Mouse (Mus musculus) testis, postnatal 14 days (tissue): ENCODE data around the gene AB124611.
A peak's percentile ranks its signal among the peaks of the same experiment; 100 is the strongest.
"Not testable (repeated sequence)": the region's sequence is repeated elsewhere in the genome, so short reads cannot be mapped to it uniquely, and the experiment has no call there.

Experiments
- DNase-seq: peaks from one replicate; pipeline ENCODE4 v3.0.0; 2021; ENCODE audit warnings: low spot score

The AB124611 gene

DNA sequence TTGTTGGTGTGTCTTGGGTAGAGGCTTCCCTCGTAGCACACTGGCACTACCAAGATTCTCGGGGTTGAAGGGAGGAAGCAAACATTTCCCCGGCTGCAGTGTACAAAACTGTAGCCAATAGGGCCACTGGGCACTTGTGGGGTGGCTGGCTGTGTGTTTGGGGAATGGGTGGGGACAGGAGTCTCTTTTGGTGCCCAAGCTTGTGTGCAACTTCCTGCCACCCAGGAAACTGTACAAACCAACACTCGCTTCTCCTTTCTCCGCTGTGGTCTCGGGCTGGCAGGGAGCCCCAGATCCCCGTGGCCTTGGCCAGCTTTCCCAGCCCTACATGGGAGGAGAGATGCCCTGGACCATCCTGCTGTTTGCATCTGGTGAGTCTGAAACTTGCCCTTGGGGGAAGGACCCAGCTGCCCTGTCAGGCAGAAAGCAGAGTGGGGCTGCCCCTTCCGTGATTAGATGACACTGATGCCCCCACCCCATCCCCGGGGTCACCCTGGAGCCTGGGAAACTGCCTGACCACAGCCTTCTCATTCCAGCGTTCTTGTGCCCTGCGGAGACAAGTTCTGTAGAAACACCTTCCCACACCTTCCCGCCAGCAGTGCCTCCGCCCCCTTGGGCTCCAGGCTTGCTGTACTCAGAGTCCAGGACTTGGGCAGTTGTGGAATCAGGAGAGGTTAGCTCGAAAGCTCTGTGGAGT lies at the start of gene AB124611:
Gene AB124611, plus strand, starts transcription at position 240 of the 697 bp plus-strand sequence.
- DNase-seq, result no peak

DNA sequence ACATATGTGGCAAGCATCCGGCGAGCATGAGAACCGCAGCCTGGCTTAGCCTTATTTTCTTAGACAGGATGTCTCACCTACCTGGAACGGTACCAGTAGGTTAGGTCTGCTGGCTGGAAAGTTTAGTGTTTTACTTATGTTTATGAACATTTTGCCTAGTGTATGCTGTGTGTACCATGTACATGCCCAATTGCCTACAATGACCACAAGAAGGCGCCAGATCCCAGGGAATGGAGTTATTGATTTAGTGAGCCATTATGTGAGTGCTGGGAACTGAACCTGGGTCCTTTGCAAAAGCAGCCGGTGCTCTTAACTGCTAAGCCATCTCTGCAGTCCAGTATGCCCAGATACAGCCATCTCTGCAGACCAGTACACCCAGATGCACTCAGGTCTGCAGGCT lies 48.3 kb upstream of the AB124611 start:
- DNase-seq, result no peak

DNA sequence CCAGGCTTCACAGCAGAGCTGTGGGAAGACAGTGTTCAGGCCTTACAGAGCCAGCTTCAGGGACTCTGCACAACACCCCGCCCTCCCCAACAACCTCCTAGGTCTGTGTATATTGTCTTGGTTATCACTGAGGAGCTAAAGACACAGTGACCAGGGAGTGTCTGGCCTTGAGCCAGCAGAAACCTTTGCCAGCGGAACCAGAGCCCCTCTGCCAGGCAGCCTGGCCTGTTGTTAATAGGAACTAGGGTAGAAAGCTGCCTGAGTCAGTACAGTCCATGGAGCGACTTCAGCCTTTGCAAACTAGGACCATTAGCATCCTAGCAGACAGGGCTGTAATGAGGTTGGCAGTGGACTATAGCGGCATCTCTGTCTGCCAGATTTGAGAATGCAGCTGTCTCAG lies 41.9 kb upstream of the AB124611 start:
- DNase-seq, result no peak

DNA sequence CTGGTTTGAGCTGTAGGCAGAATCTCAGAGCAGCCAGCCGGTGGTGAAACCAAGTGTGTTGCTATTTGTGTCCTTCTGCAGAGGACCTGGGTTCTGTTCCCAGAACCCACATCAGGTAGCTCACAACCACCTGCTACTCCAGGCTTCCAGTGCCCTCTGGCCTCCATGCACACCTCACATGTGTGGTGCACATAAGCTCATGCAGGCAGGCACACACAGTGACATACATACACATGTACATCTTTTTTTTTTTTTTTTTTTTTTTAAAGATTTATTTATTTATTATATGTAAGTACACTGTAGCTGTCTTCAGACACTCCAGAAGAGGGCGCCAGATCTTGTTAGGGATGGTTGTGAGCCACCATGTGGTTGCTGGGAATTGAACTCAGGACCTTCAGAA lies 37.7 kb upstream of the AB124611 start:
- DNase-seq, result not testable (repeated sequence)

DNA sequence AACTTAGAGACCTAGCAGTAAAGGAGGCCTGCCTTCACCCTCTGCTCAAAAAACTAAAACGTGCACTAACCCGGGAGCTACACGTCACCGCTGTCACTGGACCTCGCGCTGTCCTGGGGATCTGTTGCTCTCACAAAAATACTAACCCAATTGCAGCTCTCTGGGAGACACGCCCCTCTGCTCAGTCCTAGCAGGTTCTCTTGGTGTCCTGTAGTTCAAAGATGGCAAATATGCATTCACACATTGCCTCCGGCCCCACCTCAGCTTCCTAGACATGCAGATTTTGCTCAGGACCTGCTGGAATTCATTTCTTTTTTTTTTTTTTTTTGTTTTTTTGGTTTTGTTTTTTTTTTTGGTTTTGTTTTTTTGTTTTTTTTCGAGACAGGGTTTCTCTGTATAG lies 35.3 kb upstream of the AB124611 start:
- no peak for DNase-seq

DNA sequence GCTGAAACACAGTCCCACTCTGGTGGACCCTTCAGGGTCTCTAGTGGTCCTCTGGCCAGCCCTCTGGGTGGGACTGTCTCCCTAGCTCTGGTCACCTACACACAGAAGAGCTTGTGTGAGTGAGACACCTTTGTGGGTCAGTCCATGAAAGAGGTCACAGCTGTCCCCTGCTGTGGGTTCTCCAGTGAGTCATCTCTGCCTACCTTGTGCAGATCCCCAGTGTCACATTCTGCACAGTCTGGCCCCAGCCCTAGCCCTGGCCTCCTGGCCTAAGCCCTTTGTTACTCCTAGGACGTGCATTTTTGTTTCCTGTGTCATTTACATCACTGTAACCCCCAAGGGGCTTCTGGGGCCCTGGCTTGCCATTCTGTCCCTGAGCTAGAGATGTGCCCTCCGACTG lies 32.1 kb upstream of the AB124611 start:
- DNase-seq, result no peak

DNA sequence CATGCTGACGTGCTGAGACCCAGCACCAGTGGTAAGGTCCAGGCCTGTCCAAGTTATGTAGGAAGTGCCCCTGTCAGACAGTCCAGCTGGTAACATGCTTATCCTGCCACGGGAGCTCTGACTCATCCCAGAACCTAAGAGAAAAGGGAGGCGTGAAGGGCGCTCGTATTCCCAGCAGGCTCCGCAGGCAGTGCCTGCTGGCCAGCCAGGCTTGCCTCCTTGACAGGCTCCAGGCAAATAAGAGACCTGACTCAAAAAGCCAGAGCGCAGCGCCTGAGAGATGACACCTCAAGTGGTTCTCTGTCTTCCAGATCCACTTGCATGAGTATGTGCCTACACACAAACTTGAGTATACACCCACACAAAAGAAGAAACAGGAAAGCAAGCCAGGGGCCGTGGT lies 31.2 kb upstream of the AB124611 start:
- no peak for DNase-seq

DNA sequence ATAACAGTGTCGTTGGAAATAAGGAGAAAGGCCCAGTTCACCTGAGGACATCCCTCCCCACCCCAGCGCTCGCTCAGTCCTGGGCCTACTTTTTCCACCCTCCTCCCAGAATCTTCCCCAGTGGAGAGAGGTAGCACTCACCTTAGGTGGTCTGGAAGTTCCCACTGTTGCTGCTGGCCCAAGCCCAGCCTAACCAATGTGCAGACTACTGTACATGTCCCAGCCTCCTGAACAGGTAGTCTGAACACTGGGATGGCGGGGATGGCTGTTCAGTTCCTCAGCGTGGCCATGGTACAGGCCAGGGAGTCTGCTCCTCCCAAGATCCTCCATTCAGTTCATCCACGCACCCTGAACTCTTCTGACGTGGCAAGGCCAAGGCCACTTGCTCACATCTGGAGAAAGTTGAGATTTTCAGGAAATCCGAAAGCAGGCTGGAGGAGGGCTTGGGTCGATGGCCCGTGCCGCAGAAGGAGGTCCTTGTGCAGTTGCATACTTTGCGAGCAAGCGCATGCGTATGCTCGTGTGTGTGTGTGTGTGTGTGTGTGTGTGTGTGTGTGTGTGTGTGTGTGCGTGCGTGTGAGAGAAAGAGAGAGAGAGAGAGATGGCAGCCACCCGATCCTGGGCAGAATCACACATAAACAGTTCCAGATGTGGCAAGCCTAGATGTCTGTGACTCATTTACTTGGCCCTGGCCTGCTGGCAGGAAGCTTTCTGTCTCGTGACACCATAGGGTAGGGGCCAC lies 29.5 kb upstream of the AB124611 start:
- DNase-seq, result no peak

DNA sequence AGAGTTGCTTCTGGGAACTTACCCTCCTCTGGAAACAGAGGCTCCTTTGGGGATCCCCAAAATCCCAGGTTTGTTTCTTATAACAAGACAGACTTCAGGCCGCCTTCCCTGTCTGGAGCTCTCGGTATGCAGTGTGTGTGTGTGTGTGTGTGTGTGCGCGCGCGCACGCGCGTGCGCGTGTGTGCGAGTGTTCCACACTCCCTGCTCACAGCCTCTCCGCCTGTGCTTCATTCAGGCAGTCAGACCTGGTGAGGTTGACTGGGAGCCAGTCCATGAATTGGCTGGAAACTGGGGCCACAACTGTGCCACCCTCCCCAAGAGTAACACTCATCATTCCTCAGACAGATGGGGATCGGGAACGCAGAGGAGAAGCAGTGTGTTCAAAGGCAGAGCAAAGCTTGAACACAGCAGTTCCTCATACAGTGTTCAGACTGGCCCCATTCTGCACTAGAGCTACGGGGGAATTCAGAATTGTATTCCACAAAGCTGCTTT lies 28.9 kb upstream of the AB124611 start:
- DNase-seq, result no peak

DNA sequence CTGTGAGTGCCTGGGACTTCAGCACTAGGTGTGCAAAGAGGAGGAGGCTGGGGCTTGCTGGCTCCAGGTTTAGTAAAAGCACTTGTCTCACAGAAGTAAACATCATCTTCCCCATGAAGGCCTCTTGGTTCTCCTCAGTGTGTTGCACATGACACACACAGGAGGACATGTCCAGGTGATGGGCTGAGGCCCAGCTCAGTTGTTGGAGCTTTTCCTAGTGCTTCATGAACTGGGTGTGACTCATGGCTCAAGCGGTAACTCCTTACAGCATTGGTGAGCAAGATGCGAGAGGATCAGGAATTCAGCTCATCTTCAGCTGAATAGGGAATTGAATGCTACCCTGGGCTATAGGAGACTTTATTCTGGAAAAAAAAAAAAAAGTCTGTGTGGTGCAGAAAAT lies 28.3 kb upstream of the AB124611 start:
- no peak for DNase-seq

DNA sequence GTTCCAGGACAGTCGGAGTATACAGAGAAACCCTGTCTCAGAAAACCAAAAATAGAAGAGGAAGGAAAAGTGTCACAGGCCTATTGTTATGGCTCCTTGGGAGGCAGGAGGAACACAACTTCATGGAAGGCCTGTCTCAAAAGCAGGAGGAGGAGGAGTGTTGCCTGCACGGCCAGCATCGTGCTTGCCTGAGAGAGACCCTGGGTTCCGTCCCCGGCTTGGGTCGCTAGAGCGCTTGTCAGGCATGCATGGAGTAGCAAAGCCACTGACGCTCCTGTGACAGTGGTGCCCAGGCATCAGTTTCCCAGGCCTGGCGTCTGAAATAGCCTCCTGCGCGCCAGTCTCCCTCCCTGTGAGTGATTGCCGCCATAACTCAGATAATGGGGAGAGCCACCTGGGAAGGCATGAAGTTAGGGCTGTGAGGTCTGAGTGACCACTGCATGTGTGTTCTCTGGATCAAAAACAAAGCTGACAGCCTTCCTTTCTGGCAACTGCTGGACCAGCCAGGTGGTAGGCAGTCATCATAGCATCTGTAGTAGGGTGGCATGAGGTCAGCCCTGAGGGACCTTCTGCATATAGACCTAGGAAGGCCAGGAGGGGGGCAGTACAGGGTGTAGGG lies 27.6 kb upstream of the AB124611 start:
- DNase-seq, result no peak

DNA sequence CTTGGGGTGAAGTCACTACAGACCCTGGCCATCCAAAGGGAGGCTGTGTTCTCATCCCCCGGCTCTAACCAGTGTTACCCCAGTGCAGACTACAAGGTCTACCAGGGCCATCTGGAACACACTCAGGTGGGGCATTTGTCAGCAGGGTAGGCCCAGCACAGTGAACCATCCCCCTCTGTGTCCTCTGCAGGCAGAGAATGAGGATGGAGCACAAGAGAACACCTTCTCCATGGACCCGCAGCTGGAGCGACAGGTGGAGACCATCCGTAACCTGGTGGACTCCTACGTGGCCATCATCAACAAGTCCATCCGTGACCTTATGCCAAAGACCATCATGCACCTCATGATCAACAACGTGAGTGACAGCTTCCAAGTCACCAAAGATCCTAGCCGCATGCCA lies 22.6 kb upstream of the AB124611 start:
- DNase-seq, result no peak

DNA sequence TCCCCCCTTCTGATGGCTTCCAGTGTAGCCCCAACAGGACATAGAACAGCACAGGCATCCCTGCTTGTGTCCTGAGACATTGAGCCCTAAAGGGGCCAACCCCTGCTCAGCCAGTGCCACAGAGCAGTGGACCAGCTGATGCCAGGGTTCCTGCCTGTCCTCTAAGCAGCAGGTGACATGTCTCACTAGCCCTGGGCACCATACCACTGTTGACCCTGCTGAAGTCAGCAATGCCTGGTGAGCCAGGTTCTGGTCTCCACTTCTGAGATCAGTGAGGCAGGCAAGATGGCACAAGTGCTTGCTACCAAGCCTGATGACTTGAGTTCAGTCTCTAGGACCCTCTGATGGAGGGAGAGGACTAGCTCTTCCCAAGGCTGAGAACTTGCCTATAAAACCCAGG lies 20.2 kb upstream of the AB124611 start:
- DNase-seq, result no peak

DNA sequence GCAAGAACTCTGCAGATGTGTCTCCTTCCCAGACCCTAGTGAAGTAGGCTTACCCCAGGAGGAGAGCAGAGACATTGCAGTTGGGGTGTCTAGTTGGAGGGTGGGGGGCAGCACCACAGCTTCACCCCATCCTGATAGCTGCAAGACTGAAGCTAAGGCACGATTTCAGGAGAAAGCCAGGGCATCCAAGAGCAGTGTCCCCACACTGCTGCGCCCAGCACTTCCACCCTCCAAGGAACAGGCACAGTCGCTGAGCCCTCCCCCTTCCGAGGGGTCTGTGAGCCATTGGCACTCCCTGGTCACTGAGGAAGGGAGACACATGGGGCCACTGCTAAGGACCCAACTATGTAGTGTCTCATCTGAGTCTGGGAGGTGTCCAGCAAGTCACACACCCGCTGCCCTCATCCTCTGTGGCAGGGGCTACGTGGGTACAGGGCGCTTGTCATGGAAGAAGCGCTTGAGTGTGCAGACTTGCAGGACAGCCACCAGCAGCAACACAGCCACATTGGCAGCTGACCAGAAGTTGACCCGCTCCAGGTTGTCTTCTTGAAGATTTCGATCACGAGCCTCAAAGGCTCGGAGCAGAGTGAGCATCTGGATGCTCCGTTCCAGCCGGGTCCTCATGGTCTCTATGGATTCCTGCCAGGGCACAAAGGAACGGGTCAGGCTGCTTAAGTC lies 18.1 kb upstream of the AB124611 start:
- no peak for DNase-seq

DNA sequence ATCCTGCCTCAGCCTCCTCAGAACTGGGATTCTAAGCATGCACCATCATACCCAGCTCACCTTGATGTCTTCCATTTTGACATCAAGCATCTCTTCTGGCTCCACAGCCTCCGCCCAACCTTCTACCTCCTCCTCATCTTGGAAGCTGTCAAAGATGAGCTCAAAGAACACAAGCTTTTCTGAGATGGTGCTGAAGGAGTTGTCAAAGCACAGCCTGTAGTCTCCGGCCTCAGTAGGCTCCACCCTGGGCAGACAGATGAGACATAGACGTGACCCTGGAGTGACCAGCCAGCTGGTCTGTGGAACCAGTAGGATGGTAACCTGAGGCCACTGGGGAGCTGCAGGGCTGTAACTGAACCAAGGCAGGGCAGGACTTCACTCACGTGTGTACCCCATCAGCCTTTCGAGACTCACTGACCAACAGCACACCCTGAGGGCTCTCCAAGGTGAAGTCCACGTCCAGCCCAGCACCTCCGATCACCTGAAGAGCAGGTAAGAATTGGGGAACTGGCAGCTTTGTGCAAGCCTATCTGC lies 17.0 kb upstream of the AB124611 start:
- DNase-seq, result no peak

DNA sequence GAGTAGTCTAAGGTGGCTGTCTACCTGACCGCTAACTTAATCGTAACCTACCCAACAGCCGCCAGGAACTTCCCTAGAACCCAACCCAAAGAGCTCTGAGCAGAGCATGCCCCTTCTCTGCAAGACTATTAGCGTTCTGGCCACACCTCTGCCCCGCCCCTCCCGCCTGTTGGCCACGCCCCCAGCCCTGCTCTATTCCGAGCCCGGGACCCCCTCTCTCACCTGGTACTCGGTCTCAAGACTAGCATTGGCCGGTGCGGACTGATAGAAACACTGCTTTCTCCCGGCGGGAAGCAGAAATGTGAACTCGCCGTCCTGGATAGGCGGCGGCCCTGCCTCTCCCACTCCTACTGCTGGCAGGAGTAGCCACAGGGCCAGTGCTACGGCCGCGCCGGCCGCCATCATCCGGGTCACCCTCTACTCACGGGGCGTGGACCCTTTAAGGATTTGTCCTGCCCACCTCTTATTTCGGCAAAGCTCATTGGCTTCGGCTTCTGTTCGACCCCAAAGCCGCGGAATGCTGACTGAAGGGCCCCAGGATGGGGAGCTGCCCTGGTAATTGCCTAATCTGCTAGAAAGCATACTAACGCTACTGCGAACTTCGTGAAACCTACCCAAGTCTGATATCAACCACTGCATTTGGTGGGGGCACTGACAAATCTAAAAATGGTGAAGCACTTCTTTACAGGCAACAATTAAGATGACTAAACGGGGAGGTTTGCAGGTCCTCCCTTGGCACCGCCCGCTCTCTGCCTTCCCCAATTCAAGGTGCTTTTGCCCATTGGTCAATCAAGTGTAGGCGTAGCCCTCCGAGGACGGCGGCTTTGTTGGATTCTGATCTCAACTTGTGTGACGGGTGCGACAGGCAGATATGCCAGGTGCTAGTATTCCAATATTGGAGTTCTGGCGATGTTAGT lies 15.9 kb upstream of the AB124611 start, which contains the start of gene Tmed1:
Gene Tmed1, minus strand, starts transcription at position 481 of the 917 bp plus-strand sequence.
- DNase-seq, result peak; percentile 89

DNA sequence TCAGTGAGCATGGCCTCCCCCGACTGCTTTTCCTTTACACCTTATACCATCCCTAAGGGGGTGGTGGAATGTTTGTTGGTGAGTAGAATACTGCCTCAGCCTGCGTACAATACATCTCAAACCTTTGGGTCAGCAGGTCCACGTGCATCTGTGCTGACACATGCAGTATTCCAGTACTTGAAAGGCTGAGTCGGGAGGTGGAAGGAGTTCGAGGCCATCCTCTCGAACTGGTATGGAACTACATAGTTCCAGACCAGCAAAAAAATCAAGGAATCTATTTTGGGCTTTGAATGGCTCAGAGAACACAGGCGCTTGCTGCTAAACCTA lies 15.3 kb upstream of the AB124611 start:
- DNase-seq, result no peak

DNA sequence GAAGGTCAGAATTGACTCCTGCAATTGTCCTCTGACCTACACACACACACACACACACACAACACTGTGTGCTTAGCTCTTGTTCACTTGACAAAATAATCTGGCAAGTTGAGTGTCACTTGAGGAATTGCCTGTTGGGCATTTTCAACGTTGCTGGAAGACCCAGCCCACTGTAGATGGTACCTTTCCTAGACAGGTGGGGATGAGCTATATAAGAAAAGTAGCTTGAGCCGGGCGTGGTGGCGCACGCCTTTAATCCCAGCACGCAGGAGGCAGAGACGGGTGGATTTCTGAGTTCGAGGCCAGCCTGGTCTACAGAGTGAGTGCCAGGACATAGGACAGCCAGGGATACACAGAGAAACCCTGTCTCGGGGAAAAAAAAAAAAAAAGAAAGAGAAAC lies 14.9 kb upstream of the AB124611 start:
- no peak for DNase-seq

DNA sequence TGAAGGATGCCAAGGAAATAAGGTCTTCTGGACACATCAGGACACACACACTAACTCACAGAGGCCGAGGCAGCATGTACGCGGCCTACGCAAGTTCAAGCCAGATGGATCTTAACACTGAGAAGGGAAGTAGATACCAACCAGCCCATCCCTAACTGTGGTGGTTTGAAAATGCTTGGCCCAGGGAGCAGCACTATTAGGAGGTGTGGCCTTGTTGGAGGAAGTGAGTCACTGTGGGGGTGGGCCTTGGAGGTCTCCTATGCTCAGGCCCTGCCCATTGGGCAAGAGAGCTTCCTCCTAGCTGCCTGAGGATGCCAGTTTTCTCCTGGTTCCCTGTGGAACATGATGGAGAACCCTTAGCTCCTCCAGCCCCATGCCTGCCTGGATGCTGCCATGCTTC lies 12.5 kb upstream of the AB124611 start:
- DNase-seq, result no peak

DNA sequence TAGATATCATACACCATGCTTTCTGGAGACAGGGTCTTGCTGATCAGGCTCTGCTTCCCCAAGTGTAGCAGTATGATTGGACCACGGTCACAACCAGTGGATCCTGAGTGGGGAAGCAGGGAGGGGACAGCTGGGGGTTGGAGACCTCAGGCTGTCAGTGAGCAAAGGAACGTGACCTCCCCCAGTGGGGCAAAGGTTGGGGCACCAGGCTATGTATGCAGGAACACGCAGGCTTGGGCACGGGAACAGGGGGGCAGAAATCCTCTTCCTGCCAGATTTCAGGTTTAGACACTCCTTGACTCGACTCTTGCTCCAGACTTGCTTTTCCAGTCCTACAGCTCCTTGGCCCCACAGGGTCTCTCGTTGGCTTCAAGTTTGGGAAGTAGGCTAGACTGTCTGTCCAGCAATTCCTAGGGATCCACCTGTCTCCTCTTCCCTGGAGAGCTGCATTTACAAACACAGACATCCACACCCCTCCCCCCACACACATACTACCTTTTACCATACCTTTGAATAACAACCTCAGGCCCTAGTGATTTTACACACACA lies 8.0 kb upstream of the AB124611 start:
- DNase-seq, result no peak

DNA sequence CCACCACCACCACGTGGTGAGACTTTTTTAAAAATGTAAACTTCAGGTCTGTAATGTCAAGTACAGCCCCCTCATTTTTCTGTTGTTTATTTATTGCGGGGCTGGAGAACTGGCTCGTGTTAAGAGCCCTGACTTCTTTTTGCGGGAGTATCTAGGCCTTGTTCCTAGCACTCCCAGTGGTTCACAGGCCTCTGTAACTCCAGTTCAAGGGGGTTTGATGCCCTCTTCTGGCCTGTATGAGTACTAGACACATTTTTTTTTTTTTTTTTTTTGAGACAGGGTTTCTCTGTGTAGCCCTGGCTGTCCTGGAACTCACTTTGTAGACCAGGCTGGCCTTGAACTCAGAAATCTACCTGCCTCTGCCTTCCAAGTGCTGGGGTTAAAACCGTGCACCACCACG lies 7.3 kb upstream of the AB124611 start:
- DNase-seq, result not testable (repeated sequence)
